Mouse (Mus musculus): ENCODE measurements around the gene Rufy2.
A peak's percentile ranks its signal among the peaks of the same experiment; 100 is the strongest.
"Not testable (repeated sequence)": the region's sequence is repeated elsewhere in the genome, so short reads cannot be mapped to it uniquely, and the experiment has no call there.

Rufy2 gene

GRCm38 (mm10) chr10:63052011-63052410, 72.0 kb downstream of the Rufy2 start:
- DNase-seq (ENCODE audit: low spot score) = no peak

GRCm38 (mm10) chr10:63053007-63053406, 73.0 kb downstream of the Rufy2 start:
- DNase-seq (ENCODE audit: low spot score) = peak; percentile 51

GRCm38 (mm10) chr10:63054071-63054470, 74.0 kb downstream of the Rufy2 start:
- DNase-seq (ENCODE audit: low spot score) = not testable (repeated sequence)

GRCm38 (mm10) chr10:63054586-63054985, 74.6 kb downstream of the Rufy2 start:
- no peak for DNase-seq (ENCODE audit: low spot score)

- DNase-seq (ENCODE audit: low spot score) = no peak
Measured at GRCm38 (mm10) chr10:63056966-63057750, 77.1 kb downstream of the Rufy2 start.

- DNase-seq (ENCODE audit: low spot score) = no peak
Measured at GRCm38 (mm10) chr10:63059862-63060261, 79.8 kb downstream of the Rufy2 start, which contains the start of gene Pbld1. TSS of gene Pbld1 (plus strand) at chr10:63060162.

GRCm38 (mm10) chr10:63060406-63060805, 80.4 kb downstream of the Rufy2 start:
- DNase-seq (ENCODE audit: low spot score) = peak; percentile 73

- DNase-seq (ENCODE audit: low spot score) = no peak
Measured at GRCm38 (mm10) chr10:63061266-63061665, 81.2 kb downstream of the Rufy2 start.

GRCm38 (mm10) chr10:63062696-63063095, 82.7 kb downstream of the Rufy2 start:
- no peak for DNase-seq (ENCODE audit: low spot score)

GRCm38 (mm10) chr10:63063365-63063764, 83.3 kb downstream of the Rufy2 start:
- no peak for DNase-seq (ENCODE audit: low spot score)

GRCm38 (mm10) chr10:63064516-63064915, 84.5 kb downstream of the Rufy2 start:
- no peak for DNase-seq (ENCODE audit: low spot score)

- DNase-seq (ENCODE audit: low spot score) = no peak
Measured at GRCm38 (mm10) chr10:63065561-63065960, 85.5 kb downstream of the Rufy2 start.

- DNase-seq (ENCODE audit: low spot score) = peak; percentile 80
Measured at GRCm38 (mm10) chr10:63065988-63066387, 86.0 kb downstream of the Rufy2 start.

All from urinary bladder, postnatal 14 days (tissue).